ENCODE assay signal across 8 mouse cellular contexts in genomic region chr17:32787436-32788093, GRCm38 (mm10). TPM values are rescaled to one million over a fixed set of nuclear protein-coding genes. Genes with fewer than 3 reads are reported as not detected.
DNase-seq lines count a peak whose midpoint lies in the region; ATAC-seq and TF ChIP-seq lines count a peak whose summit lies in the region.

No protein-coding gene starts in this region.

- H3K79me3 ChIP-seq in C2C12 (ENCODE audit: low read depth): peaks cover 48% of the 10 kb centered on the region

- ATAC-seq in limb, embryonic 12.5 days (ENCODE audit: insufficient number of reproducible peaks, insufficient read depth, low FRiP score, low TSS enrichment, low read depth): peak; percentile 89

- no peak for TF ChIP-seq CTCF in C2C12 (IDR thresholded peaks at IDR 0.05; ENCODE audit: control insufficient read depth, insufficient read depth, insufficient read length)

- no peak for TF ChIP-seq POLR2A in myocyte (IDR thresholded peaks at IDR 0.05; ENCODE audit: insufficient read length, low read depth)

- H3K79me2 ChIP-seq in C2C12 (ENCODE audit: control insufficient read depth, insufficient read depth): peaks cover 55% of the 10 kb centered on the region
- peaks cover 51% of the 10 kb centered on the region for H3K79me2 ChIP-seq in myocyte (ENCODE audit: control insufficient read depth, insufficient read depth)

- peak overlapping the region; percentile 95 for H3K9ac ChIP-seq in limb, embryonic 12.5 days (replicated peaks)

- intact Hi-C loops in gastrocnemius, postnatal 14 days (cut with DNase I; ENCODE audit: low total_unique reads): no loop called here

- H3K36me3 ChIP-seq in C2C12 (ENCODE audit: control insufficient read depth, insufficient read depth) (peaks cover 31% of the 10 kb centered on the region), myocyte (ENCODE audit: control insufficient read depth, insufficient read depth) (peaks cover 6% of the 10 kb centered on the region)
- peaks cover 41% of the 10 kb centered on the region for H3K36me3 ChIP-seq in hindbrain, embryonic 10.5 days
- peaks cover 41% of the 10 kb centered on the region for H3K36me3 ChIP-seq in limb, embryonic 12.5 days

- DNase-seq in gastrocnemius, postnatal 14 days: peak; percentile 60
- no peak for DNase-seq in gastrocnemius, postnatal 25 days
- peak; percentile 32 for DNase-seq in c-Kit-positive CD71-positive TER-119-negative erythroid progenitor cells, embryonic 14.5 days (ENCODE audit: low read depth)
- no peak for DNase-seq in hindbrain, embryonic 10.5 days (ENCODE audit: low spot score)
- DNase-seq in urinary bladder, adult 18-20 months (ENCODE audit: low spot score in 2 of 2): no peak

- H3ac ChIP-seq in C2C12 (ENCODE audit: control insufficient read depth, insufficient read length, low read depth) (peak overlapping the region; percentile 85), myocyte (ENCODE audit: control insufficient read depth, insufficient read length) (peak overlapping the region; percentile 97)

- H3K4me3 ChIP-seq in C2C12 (ENCODE audit: insufficient read depth, poor library complexity, severe bottlenecking) (peak overlapping the region; percentile 86), myocyte (peak overlapping the region; percentile 61)
- peak overlapping the region; percentile 99 for H3K4me3 ChIP-seq in hindbrain, embryonic 10.5 days
- H3K4me3 ChIP-seq in limb, embryonic 12.5 days (replicated peaks): peak overlapping the region; percentile 91

- under 1% methylated on average over 31 of the region's 31 CpGs for WGBS in hindbrain, embryonic 10.5 days
- WGBS in limb, embryonic 12.5 days: 1% methylated on average over 31 of the region's 31 CpGs

- H3K27me3 ChIP-seq in C2C12 (ENCODE audit: control insufficient read depth, insufficient read depth, insufficient read length) (no peaks in the 10 kb centered on the region), myocyte (ENCODE audit: control insufficient read depth, insufficient read depth, insufficient read length) (no peaks in the 10 kb centered on the region)
- no peaks in the 10 kb centered on the region for H3K27me3 ChIP-seq in hindbrain, embryonic 10.5 days (ENCODE audit: insufficient read depth, poor library complexity, severe bottlenecking)
- no peaks in the 10 kb centered on the region for H3K27me3 ChIP-seq in limb, embryonic 12.5 days

- H3K9me3 ChIP-seq in hindbrain, embryonic 10.5 days: peaks cover 8% of the 10 kb centered on the region; the same call in 1 of the 2 replicates
- H3K9me3 ChIP-seq in limb, embryonic 12.5 days: no peaks in the 10 kb centered on the region

- peak overlapping the region; percentile 72 for H3K4me2 ChIP-seq in limb, embryonic 12.5 days
- peak overlapping the region; percentile 85 for H3K4me2 ChIP-seq in myocyte (ENCODE audit: low read depth)

- H3K27ac ChIP-seq in hindbrain, embryonic 10.5 days: peak overlapping the region; percentile 95
- peak overlapping the region; percentile 93 for H3K27ac ChIP-seq in limb, embryonic 12.5 days

- peaks cover 23% of the 10 kb centered on the region for H3K4me1 ChIP-seq in hindbrain, embryonic 10.5 days (replicated peaks)
- peaks cover 23% of the 10 kb centered on the region for H3K4me1 ChIP-seq in limb, embryonic 12.5 days (replicated peaks)

TF ChIP-seq in C2C12, 6 proteins besides CTCF, POLR2A, EP300 and RAD21:
- TF ChIP-seq MYOG (IDR thresholded peaks at IDR 0.05; ENCODE audit: control insufficient read depth, extremely low read depth, insufficient read length) (no peak), MYOD1 (IDR thresholded peaks at IDR 0.05; ENCODE audit: control insufficient read depth, insufficient read length, low read depth) (no peak), CEBPB (IDR thresholded peaks at IDR 0.05; ENCODE audit: low read depth) (no peak), MAX (IDR thresholded peaks at IDR 0.05) (no peak), FOSL1 (IDR thresholded peaks at IDR 0.05; ENCODE audit: insufficient read depth, low read length, poor library complexity, severe bottlenecking) (no peak), USF1 (IDR thresholded peaks at IDR 0.05; ENCODE audit: low read depth) (no peak)

TF ChIP-seq in myocyte, 11 proteins besides CTCF, POLR2A, EP300 and RAD21:
- TF ChIP-seq MYOD1 (IDR thresholded peaks at IDR 0.05; ENCODE audit: control insufficient read depth in 1 of 3, insufficient read length in 2 of 3, low read depth in 2 of 3): peak in 1 of 3 experiments; percentile 1
- no peak for TF ChIP-seq MYOG (IDR thresholded peaks at IDR 0.05; ENCODE audit: control insufficient read depth in 1 of 3, insufficient read depth in 1 of 3, insufficient read length in 2 of 3, low read depth in 2 of 3)

RNA-seq across cellular contexts. Expression of gene Zfp871, which starts 0.5 kb away (rescaled TPM):
- 10 to 100 TPM; 22.2 to 24.0 TPM for total RNA-seq in gastrocnemius, postnatal 14 days (2021)
- 10 to 100 TPM; 16.5 to 17.9 TPM for total RNA-seq in gastrocnemius, postnatal 25 days (2021)
- polyA plus RNA-seq in C2C12 (2012; fragmentation: generic; extraction: Trizol): 2.0 TPM
- 38.6 and 45.4 TPM in 2 replicates for polyA plus RNA-seq in hindbrain, embryonic 10.5 days (2016; fragmentation: Nextera tagmentation; extraction: Ambion mirVana)
- 48.2 and 55.1 TPM in 2 replicates for polyA plus RNA-seq in limb, embryonic 12.5 days (2016; fragmentation: Nextera tagmentation; extraction: Ambion mirVana)
- polyA plus RNA-seq in myocyte (2012; fragmentation: generic; extraction: Trizol): 1.7 TPM

RNA-seq across cellular contexts. Expression of gene Zfp811, which starts 22.2 kb away (rescaled TPM):
- under 1 TPM; 0.18 to 0.33 TPM for total RNA-seq in gastrocnemius, postnatal 14 days (2021)
- under 1 TPM; 0.23 to 0.32 TPM for total RNA-seq in gastrocnemius, postnatal 25 days (2021)
- polyA plus RNA-seq in C2C12 (2012; fragmentation: generic; extraction: Trizol): 0.01 TPM
- 26.1 and 33.1 TPM in 2 replicates for polyA plus RNA-seq in hindbrain, embryonic 10.5 days (2016; fragmentation: Nextera tagmentation; extraction: Ambion mirVana)
- polyA plus RNA-seq in limb, embryonic 12.5 days (2016; fragmentation: Nextera tagmentation; extraction: Ambion mirVana): 5.0 and 5.6 TPM in 2 replicates
- 0.02 TPM for polyA plus RNA-seq in myocyte (2012; fragmentation: generic; extraction: Trizol)

RNA-seq across cellular contexts. Expression of gene Zfp799, which starts 42.5 kb away (rescaled TPM):
- total RNA-seq in gastrocnemius, postnatal 14 days (2021): 1 to 10 TPM; 6.3 to 7.7 TPM
- 1 to 10 TPM; 5.3 to 5.4 TPM for total RNA-seq in gastrocnemius, postnatal 25 days (2021)
- polyA plus RNA-seq in C2C12 (2012; fragmentation: generic; extraction: Trizol) (1.3 TPM), myocyte (2012; fragmentation: generic; extraction: Trizol) (1.4 TPM)
- polyA plus RNA-seq in hindbrain, embryonic 10.5 days (2016; fragmentation: Nextera tagmentation; extraction: Ambion mirVana): 12.9 and 14.5 TPM in 2 replicates
- 19.9 and 21.8 TPM in 2 replicates for polyA plus RNA-seq in limb, embryonic 12.5 days (2016; fragmentation: Nextera tagmentation; extraction: Ambion mirVana)

Comparison
In these comparisons a context has a peak if more than half of its experiments do, and no peak if none do; other contexts are left out.
1. DNase-seq: peak in gastrocnemius, postnatal 14 days (single experiment) and c-Kit-positive CD71-positive TER-119-negative erythroid progenitor cells, embryonic 14.5 days (single experiment); none in gastrocnemius, postnatal 25 days (single experiment), hindbrain, embryonic 10.5 days (single experiment) and urinary bladder, adult 18-20 months (0 of 2).
2. RNA of gene Zfp871, which starts 0.5 kb away (polyA plus RNA-seq): 48.2 to 55.1 TPM in limb, embryonic 12.5 days and 38.6 to 45.4 TPM in hindbrain, embryonic 10.5 days; 2.0 TPM in C2C12 (single experiment) and 1.7 TPM in myocyte (single experiment); every median in the first group is over 10 times any median in the second.
3. Peak in every context shown above with its lines, with median percentiles within 50 percentile points of each other: H3K4me3 ChIP-seq.